Mouse (Mus musculus) myocyte (in vitro differentiated cells): ENCODE data around the gene Clec5a.

Experiments
- MAX ChIP-seq: IDR thresholded peaks from one replicate; pipeline ENCODE4 v1.6.1; 2011; ENCODE audit warnings: low read depth, mild to moderate bottlenecking, control low read depth
- MYOG ChIP-seq, 3 experiments: IDR thresholded peaks; one replicate each; pipeline ENCODE4 v1.6.1; 2011; ENCODE audit warnings: control low read depth in 2 of 3, low read depth in 2 of 3, mild to moderate bottlenecking in 2 of 3; ENCODE audit not compliant: insufficient read length in 2 of 3, control insufficient read depth in 1 of 3, insufficient read depth in 1 of 3
- POLR2A ChIP-seq: IDR thresholded peaks from one replicate; pipeline ENCODE4 v1.6.1; 2011; ENCODE audit warnings: low read depth, mild to moderate bottlenecking, control low read depth, moderate library complexity; ENCODE audit not compliant: insufficient read length
- TCF12 ChIP-seq: IDR thresholded peaks from one replicate; pipeline ENCODE4 v1.6.1; 2011; ENCODE audit warnings: mild to moderate bottlenecking, control low read depth; ENCODE audit not compliant: poor library complexity, insufficient read depth, severe bottlenecking
- USF1 ChIP-seq: IDR thresholded peaks from one replicate; pipeline ENCODE4 v1.6.1; 2011; ENCODE audit warnings: low read depth, mild to moderate bottlenecking, control low read depth, moderate library complexity

DNA sequence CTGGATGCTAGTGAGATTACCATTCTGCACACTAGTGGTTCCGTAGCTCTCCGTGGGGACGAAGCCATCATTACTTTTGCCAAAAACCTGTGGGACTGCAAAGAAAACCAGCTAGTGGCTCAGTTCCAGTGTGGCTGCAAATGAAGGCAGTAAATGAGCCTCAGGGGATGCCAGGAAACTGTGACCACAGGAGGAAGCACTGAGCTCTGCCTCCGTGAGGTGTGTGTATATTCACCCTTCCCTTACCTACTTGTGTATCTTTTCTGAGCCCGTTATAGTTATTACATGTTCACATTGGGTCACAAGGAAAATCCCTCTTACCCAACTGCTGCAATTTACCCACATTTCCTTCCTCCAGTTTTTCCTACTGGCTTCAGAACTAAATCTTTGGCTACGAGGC lies 1.3 kb downstream of the Clec5a start:
- TF ChIP-seq POLR2A (no peak), USF1 (no peak), MYOG (IDR thresholded peaks at IDR 0.05; ENCODE audit: control insufficient read depth in 1 of 3, insufficient read depth in 1 of 3, insufficient read length in 2 of 3, low read depth in 2 of 3) (no peak), MAX (no peak), TCF12 (no peak)
